Mouse (Mus musculus) kidney, adult 9 months (tissue): Measurements from ENCODE around the gene Fam216a.

Source experiments
- DNase-seq: peaks from one replicate; pipeline ENCODE4 v3.0.0; 2022

The Fam216a gene

GRCm38 (mm10) chr5:122390671-122391070 is 18.5 kb upstream of the Fam216a start:
- no peak for DNase-seq

GRCm38 (mm10) chr5:122390006-122390405 is 17.8 kb upstream of the Fam216a start:
- DNase-seq = no peak

GRCm38 (mm10) chr5:122379374-122380155 is 7.4 kb upstream of the Fam216a start:
- DNase-seq = peak; percentile 78

- no peak for DNase-seq
Observed at GRCm38 (mm10) chr5:122378171-122378570, 6.0 kb upstream of the Fam216a start.

- DNase-seq = no peak
Observed at GRCm38 (mm10) chr5:122377101-122377833, 5.1 kb upstream of the Fam216a start.

- DNase-seq = no peak
Observed at GRCm38 (mm10) chr5:122372878-122373277, 714 bp upstream of the Fam216a start.

GRCm38 (mm10) chr5:122371591-122372191 is 473 bp downstream of the Fam216a start, which contains the start of gene Gpn3:
Gene Gpn3, plus strand, starts transcription at chr5:122371876.
- no peak for DNase-seq

GRCm38 (mm10) chr5:122354492-122355067 is 17.6 kb downstream of the Fam216a start:
- DNase-seq = no peak

- peak; percentile 98 for DNase-seq
Observed at GRCm38 (mm10) chr5:122353807-122354491, 18.2 kb downstream of the Fam216a start, which contains the start of the genes Rad9b and Vps29. Gene Rad9b, minus strand, starts transcription at chr5:122354233. Gene Vps29, plus strand, starts transcription at chr5:122354369.

- DNase-seq = no peak
Observed at GRCm38 (mm10) chr5:122345777-122346176, 26.4 kb downstream of the Fam216a start.

- peak; percentile 75 for DNase-seq
Observed at GRCm38 (mm10) chr5:122344260-122344659, 27.9 kb downstream of the Fam216a start.

- DNase-seq = peak; percentile 38
Observed at GRCm38 (mm10) chr5:122343768-122344167, 28.4 kb downstream of the Fam216a start.

GRCm38 (mm10) chr5:122342874-122343273 is 29.3 kb downstream of the Fam216a start:
- no peak for DNase-seq

- DNase-seq = no peak
Observed at GRCm38 (mm10) chr5:122336554-122337294, 35.4 kb downstream of the Fam216a start.

GRCm38 (mm10) chr5:122334682-122335081 is 37.5 kb downstream of the Fam216a start:
- DNase-seq = no peak

GRCm38 (mm10) chr5:122330269-122330668 is 41.9 kb downstream of the Fam216a start:
- no peak for DNase-seq

GRCm38 (mm10) chr5:122327283-122327682 is 44.9 kb downstream of the Fam216a start:
- no peak for DNase-seq

- no peak for DNase-seq
Observed at GRCm38 (mm10) chr5:122325477-122325876, 46.7 kb downstream of the Fam216a start.

GRCm38 (mm10) chr5:122324608-122325431 is 47.3 kb downstream of the Fam216a start:
- no peak for DNase-seq

GRCm38 (mm10) chr5:122323523-122323922 is 48.6 kb downstream of the Fam216a start:
- no peak for DNase-seq
